Mouse (Mus musculus) hindbrain, embryonic 14.5 days (tissue): Measurements from ENCODE around the gene Dlg3. TPM values are rescaled to one million over a fixed set of nuclear protein-coding genes. Genes with fewer than 3 reads are reported as not detected.

Experiments
- ATAC-seq: fragments of 200-750 bp; cut with Nextera tagmentation; 2 replicates; pipeline ENCODE4 v1.8.0; 2017; ENCODE audit warnings: moderate number of reproducible peaks, mild to moderate bottlenecking, moderate TSS enrichment, moderate library complexity; ENCODE audit not compliant: low FRiP score
- DNase-seq: peaks from one replicate; pipeline ENCODE4 v3.0.0-alpha.2; 2015; ENCODE audit warnings: low spot score
- H3K27ac ChIP-seq: fragments of 300-500 bp; sonication (generic); 2 replicates; pipeline ENCODE4 v1.5.1; 2014; ENCODE audit warnings: mild to moderate bottlenecking, moderate library complexity
- H3K27me3 ChIP-seq: fragments of 300-500 bp; sonication (generic); 2 replicates; pipeline ENCODE4 v1.6.1; 2014; ENCODE audit warnings: mild to moderate bottlenecking, low read length, mixed read lengths; ENCODE audit not compliant: control insufficient read depth, insufficient read depth
- H3K36me3 ChIP-seq: fragments of 300-500 bp; sonication (generic); replicated peaks from 2 replicates; pipeline ENCODE4 v1.6.1; 2014; ENCODE audit not compliant: control insufficient read depth, insufficient read depth
- H3K4me1 ChIP-seq: fragments of 300-500 bp; sonication (generic); replicated peaks from 2 replicates; pipeline ENCODE4 v1.6.1; 2014; ENCODE audit warnings: antibody characterized with exemption, low read length, mixed read lengths; ENCODE audit not compliant: control insufficient read depth, insufficient read depth
- H3K4me2 ChIP-seq: fragments of 300-500 bp; sonication (generic); replicated peaks from 2 replicates; pipeline ENCODE4 v1.6.1; 2014; ENCODE audit warnings: mild to moderate bottlenecking, moderate library complexity
- H3K4me3 ChIP-seq: fragments of 300-500 bp; sonication (generic); replicated peaks from 2 replicates; pipeline ENCODE4 v1.5.1; 2014; ENCODE audit warnings: mild to moderate bottlenecking, low read length
- H3K9ac ChIP-seq: fragments of 300-500 bp; sonication (generic); 2 replicates; pipeline ENCODE4 v1.6.1; 2014
- H3K9me3 ChIP-seq: fragments of 300-500 bp; sonication (generic); 2 replicates; pipeline ENCODE4 v1.6.1; 2016; ENCODE audit warnings: low read length; ENCODE audit not compliant: control insufficient read depth
- WGBS: fragments of 180-500 bp; shearing (Covaris S2); extraction: QIAGEN DNeasy Blood & Tissue Kit; methylation state at CpG from one replicate; pipeline ENCODE4 v1.1.7; 2014; 5-methylcytosine and 5-hydroxymethylcytosine counted together
- polyA plus RNA-seq: library from polyadenylated mRNA; unstranded; fragments of >200 nt; fragmentation: Nextera tagmentation; extraction: Ambion mirVana; gene quantifications from 2 replicates; pipeline ENCODE4 v1.2.1, GENCODE M21; 2014

Dlg3 gene
- polyA plus RNA-seq, 1 experiment from 2014 or later, result 9.8 TPM

GRCm38 (mm10) chrX:100789322-100789721 is 21.8 kb downstream of the Dlg3 start:
- Histone ChIP-seq H3K4me2 (no peak overlapping the region), H3K9ac (no peak overlapping the region), H3K27ac (no peak overlapping the region), H3K27me3 (no peaks in the 10 kb centered on the region), H3K9me3 (no peaks in the 10 kb centered on the region), H3K4me3 (no peak overlapping the region), H3K4me1 (no peaks in the 10 kb centered on the region), H3K36me3 (0 out of 2 replicates have a peak, but pooled peaks cover 5% of the 10 kb centered on the region)
- ATAC-seq (no peak), DNase-seq (no peak)
- 88% methylated on average over 4 of the region's 4 CpGs for WGBS

DNA sequence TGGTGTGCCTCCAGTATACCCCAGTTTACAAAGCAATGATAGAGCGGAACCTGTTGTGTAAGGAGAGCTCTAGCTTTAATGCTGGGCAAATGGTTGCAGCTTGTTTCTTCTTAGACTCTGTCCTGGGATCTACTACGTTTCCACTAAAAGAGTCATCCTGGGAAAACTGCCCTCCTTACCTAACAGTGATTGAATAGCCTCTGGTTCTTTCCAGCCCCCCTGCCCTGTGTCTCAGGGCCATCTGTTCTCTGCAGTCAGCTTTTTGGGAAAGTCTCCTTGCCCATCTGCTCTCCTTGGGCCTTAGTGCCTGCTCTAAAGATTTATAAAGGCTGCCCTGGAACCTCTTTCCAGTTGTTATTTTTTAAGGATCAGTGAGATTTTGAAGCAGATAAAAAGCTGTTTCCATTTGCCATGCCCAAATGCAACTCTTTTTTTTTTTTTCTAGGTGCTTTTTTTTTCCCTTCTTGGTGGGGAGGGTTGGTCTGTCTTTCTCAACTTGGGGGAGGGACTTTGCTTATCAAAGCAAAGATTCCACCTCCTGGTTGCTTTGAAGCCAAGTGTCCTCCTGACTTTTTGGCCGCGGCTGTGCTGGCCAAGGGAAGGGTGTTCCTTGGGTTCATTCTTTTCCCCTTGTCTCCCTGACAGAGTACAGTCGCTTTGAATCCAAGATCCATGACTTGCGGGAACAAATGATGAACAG is 28.7 kb downstream of the Dlg3 start:
- no peaks in the 10 kb centered on the region for H3K9me3 ChIP-seq
- WGBS, result 76% methylated on average over 6 of the region's 6 CpGs
- peaks cover 27% of the 10 kb centered on the region for H3K36me3 ChIP-seq
- H3K4me3 ChIP-seq, result no peak overlapping the region
- DNase-seq (no peak), ATAC-seq (no peak)
- no peak overlapping the region for H3K27ac ChIP-seq
- no peak overlapping the region for H3K4me2 ChIP-seq
- no peak overlapping the region for H3K9ac ChIP-seq
- H3K27me3 ChIP-seq, result no peaks in the 10 kb centered on the region
- no peaks in the 10 kb centered on the region; the same call in 1 of the 2 replicates for H3K4me1 ChIP-seq

DNA sequence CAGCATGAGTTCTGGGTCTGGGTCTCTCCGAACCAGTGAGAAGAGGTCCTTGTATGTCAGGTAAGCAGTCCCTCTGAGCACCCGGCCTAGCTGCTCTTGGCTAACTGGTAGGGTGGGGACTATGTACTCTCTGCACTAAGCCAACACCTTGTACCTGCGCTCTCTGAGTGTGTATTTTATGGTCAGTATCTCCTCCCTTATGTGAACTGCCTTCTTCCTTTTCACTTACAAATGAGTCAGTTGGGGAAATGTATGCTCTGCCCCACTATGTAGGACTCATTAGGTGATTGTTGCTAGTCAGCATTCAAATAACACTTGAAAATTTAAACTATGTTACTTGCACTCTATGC is 29.2 kb downstream of the Dlg3 start:
- 91% methylated on average over 3 of the region's 3 CpGs for WGBS
- no peak for ATAC-seq
- DNase-seq, result no peak

GRCm38 (mm10) chrX:100797370-100797769 is 29.8 kb downstream of the Dlg3 start:
- WGBS, result 74% methylated on average over 4 of the region's 4 CpGs

More for the DNA sequence above, 29.2 kb downstream of the Dlg3 start:
- Histone ChIP-seq H3K4me3 (no peak overlapping the region), H3K27me3 (no peaks in the 10 kb centered on the region), H3K9me3 (no peaks in the 10 kb centered on the region), H3K27ac (no peak overlapping the region), H3K36me3 (peaks cover 27% of the 10 kb centered on the region), H3K9ac (no peak overlapping the region), H3K4me2 (no peak overlapping the region), H3K4me1 (no peaks in the 10 kb centered on the region; the same call in 1 of the 2 replicates)

GRCm38 (mm10) chrX:100797851-100798527 is 30.5 kb downstream of the Dlg3 start:
- WGBS, result 76% methylated on average over 7 of the region's 7 CpGs
- H3K9me3 ChIP-seq, result no peaks in the 10 kb centered on the region
- H3K9ac ChIP-seq, result no peak overlapping the region
- no peak for ATAC-seq
- H3K27ac ChIP-seq, result no peak overlapping the region
- H3K36me3 ChIP-seq, result peaks cover 31% of the 10 kb centered on the region
- DNase-seq, result no peak
- H3K4me1 ChIP-seq, result no peaks in the 10 kb centered on the region; the same call in 1 of the 2 replicates
- H3K27me3 ChIP-seq, result no peaks in the 10 kb centered on the region
- H3K4me2 ChIP-seq, result no peak overlapping the region
- no peak overlapping the region for H3K4me3 ChIP-seq

More at GRCm38 (mm10) chrX:100797370-100797769, 29.8 kb downstream of the Dlg3 start:
- H3K4me3 ChIP-seq, result no peak overlapping the region
- no peak overlapping the region for H3K27ac ChIP-seq
- H3K4me2 ChIP-seq, result no peak overlapping the region
- no peaks in the 10 kb centered on the region; the same call in 1 of the 2 replicates for H3K4me1 ChIP-seq
- ATAC-seq, result no peak
- DNase-seq, result no peak
- no peaks in the 10 kb centered on the region for H3K27me3 ChIP-seq
- no peak overlapping the region for H3K9ac ChIP-seq
- H3K9me3 ChIP-seq, result no peaks in the 10 kb centered on the region
- H3K36me3 ChIP-seq, result peaks cover 31% of the 10 kb centered on the region

- 23% methylated on average over 2 of the region's 2 CpGs for WGBS
- Histone ChIP-seq H3K4me1 (no peaks in the 10 kb centered on the region), H3K4me3 (no peak overlapping the region), H3K27me3 (no peaks in the 10 kb centered on the region), H3K9ac (no peak overlapping the region), H3K27ac (no peak overlapping the region), H3K9me3 (no peaks in the 10 kb centered on the region), H3K36me3 (peaks cover 31% of the 10 kb centered on the region), H3K4me2 (no peak overlapping the region)
- ATAC-seq (no peak; the same call in 1 of the 2 replicates), DNase-seq (no peak)
These were observed 33.1 kb downstream of the Dlg3 start for GRCm38 (mm10) chrX:100800643-100801042.

DNA sequence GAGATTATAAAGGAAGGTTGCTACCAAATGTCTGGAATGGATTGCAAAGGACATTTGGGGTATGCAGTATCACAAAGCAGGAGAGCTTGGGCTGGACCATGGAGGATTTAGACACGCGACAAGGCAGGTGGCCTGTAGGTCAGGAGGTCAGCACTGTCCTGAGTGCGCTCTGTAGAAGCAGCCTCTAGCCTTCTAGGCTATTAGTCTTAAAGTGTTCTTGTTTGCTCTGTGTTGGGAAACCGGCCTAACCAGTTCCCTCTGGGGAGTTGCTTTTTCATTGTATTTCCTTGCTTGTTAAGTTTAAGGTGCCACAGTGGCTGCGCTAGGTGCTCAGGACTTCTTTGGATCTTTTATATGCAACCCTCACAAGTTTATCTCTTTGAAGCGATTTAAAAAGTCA is 34.5 kb downstream of the Dlg3 start:
- Histone ChIP-seq H3K4me2 (no peak overlapping the region), H3K9me3 (no peaks in the 10 kb centered on the region), H3K4me1 (no peaks in the 10 kb centered on the region), H3K27me3 (no peaks in the 10 kb centered on the region), H3K4me3 (no peak overlapping the region), H3K36me3 (peaks cover 34% of the 10 kb centered on the region), H3K9ac (no peak overlapping the region), H3K27ac (no peak overlapping the region)
- WGBS, result 77% methylated on average over 6 of the region's 6 CpGs
- ATAC-seq, result no peak
- DNase-seq, result no peak

DNA sequence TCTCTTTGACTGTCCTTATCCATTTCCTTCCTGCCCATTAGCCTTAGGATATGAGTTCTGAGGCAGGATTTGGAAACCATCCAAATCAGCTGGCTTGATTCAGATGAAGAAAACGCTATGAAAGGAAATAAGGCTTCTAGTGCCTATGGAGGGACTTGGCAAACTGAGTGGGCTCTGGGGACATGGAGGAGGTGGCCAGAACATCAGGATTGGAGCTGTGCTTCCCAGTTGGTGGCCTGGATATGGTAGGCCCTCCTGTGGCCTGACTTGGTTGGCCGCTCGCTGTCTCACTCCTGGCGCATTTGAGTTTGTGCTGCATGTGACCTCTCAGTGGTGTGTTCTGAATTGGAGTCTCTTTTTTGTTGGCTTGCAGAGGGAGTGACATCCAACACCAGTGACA is 43.6 kb downstream of the Dlg3 start:
- ATAC-seq, result no peak
- Histone ChIP-seq H3K4me1 (no peaks in the 10 kb centered on the region), H3K9me3 (no peaks in the 10 kb centered on the region), H3K36me3 (peaks cover 64% of the 10 kb centered on the region), H3K4me3 (no peak overlapping the region), H3K4me2 (no peak overlapping the region), H3K9ac (no peak overlapping the region), H3K27ac (no peak overlapping the region), H3K27me3 (no peaks in the 10 kb centered on the region)
- WGBS, result 83% methylated on average over 4 of the region's 4 CpGs
- no peak for DNase-seq

DNA sequence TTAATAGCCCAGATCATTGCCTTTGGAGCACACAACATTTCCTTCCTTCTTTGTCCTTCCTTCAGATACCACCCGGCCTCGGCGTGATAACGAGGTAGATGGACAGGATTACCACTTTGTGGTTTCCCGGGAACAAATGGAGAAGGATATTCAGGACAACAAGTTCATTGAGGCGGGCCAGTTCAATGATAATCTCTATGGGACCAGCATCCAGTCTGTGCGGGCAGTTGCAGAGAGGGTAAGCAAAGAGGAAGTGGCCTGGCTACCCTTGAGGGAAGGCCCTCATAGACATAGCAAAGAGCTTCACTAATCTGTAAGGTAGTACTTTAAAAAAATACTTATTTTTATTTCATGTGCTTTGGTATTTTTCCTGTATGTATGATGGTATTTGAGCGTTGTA is 46.6 kb downstream of the Dlg3 start:
- Histone ChIP-seq H3K36me3 (peaks cover 45% of the 10 kb centered on the region), H3K27ac (no peak overlapping the region), H3K9me3 (no peaks in the 10 kb centered on the region), H3K4me2 (no peak overlapping the region), H3K4me3 (no peak overlapping the region), H3K9ac (no peak overlapping the region), H3K4me1 (no peaks in the 10 kb centered on the region), H3K27me3 (no peaks in the 10 kb centered on the region)
- no peak for DNase-seq
- 92% methylated on average over 8 of the region's 8 CpGs for WGBS
- no peak for ATAC-seq
